Comparison of ENCODE assay signal across 8 mouse cellular contexts in the genomic region with DNA sequence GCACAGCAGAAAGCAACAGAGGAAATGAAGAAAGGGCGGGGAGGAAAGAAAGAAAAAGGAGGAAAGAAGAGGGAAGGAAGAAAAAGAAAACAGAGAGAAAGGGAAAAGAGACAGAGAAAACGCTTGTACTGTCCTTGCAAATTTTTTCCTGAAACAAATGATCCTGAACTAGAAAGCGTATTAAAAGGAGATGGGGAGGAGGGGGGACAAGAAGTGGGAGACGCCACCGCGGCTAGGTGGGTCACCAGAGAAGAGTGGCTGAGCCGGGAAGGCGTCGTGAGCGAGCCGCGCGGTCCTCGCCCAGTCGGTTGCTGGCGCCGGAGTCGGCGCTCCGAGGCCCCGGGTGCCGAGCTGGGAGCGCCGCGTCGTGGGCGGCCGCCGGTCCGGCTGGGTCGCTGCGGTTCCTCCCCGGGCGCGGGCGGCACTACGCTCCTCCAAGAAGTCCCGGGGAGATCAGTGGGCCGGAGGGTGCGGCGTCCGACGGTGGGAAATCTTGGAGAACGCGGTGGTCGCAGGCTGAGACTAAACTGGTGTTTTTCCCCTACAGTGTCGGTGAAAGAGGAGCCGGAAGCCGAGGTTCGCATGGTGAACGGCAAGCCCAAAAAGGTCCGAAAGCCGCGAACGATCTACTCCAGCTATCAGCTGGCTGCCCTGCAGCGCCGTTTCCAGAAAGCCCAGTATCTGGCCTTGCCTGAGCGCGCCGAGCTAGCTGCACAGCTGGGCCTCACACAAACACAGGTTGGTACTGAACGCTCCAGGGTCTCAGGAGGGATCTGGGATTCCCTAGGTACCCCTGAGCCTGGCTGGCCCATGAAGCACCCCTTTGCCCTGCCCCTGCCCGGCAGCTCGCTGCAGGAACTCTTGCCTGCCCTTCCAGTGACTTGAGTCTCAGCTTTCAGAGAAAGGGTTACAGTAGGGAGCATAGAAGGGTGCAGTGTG. TPM values are rescaled to one million over a fixed set of nuclear protein-coding genes. Genes with fewer than 3 reads are reported as not detected.
DNase-seq lines count a peak whose midpoint lies in the region; ATAC-seq and TF ChIP-seq lines count a peak whose summit lies in the region.

No protein-coding gene starts in this region.

- H3K27ac ChIP-seq in lung, embryonic 15.5 days: no peak overlapping the region
- no peak overlapping the region for H3K27ac ChIP-seq in forebrain, embryonic 15.5 days (replicated peaks)
- H3K27ac ChIP-seq in limb, embryonic 11.5 days (replicated peaks; ENCODE audit: low read depth, low read length): no peak overlapping the region
- no peak overlapping the region for H3K27ac ChIP-seq in olfactory bulb, adult 2 months (ENCODE audit: insufficient read depth, low read depth, low read length)

- H3K9ac ChIP-seq in lung, embryonic 15.5 days: no peak overlapping the region
- H3K9ac ChIP-seq in forebrain, embryonic 15.5 days (replicated peaks): no peak overlapping the region
- H3K9ac ChIP-seq in limb, embryonic 11.5 days (ENCODE audit: low read length): peak overlapping the region; percentile 22; the same call in 1 of the 2 replicates

- no peak for DNase-seq in lung, adult 18-20 months
- peak; percentile 58 for DNase-seq in limb, embryonic 11.5 days (ENCODE audit: low spot score)
- DNase-seq in gastrocnemius, adult 8-10 months (ENCODE audit: low spot score in 2 of 2): no peak
- DNase-seq in spleen, adult 12 weeks (ENCODE audit: low spot score): no peak

- H3K9me3 ChIP-seq in lung, embryonic 15.5 days: no peaks in the 10 kb centered on the region
- H3K9me3 ChIP-seq in forebrain, embryonic 15.5 days: no peaks in the 10 kb centered on the region
- H3K9me3 ChIP-seq in limb, embryonic 11.5 days (ENCODE audit: control insufficient read depth, low read length): no peaks in the 10 kb centered on the region

- no peak for ATAC-seq in lung, embryonic 15.5 days (ENCODE audit: borderline replicate concordance, extremely low read depth, low FRiP score, low TSS enrichment)
- no peak for ATAC-seq in forebrain, embryonic 15.5 days (replicated peaks)
- no peak for ATAC-seq in limb, embryonic 11.5 days (ENCODE audit: insufficient number of reproducible peaks, low FRiP score, low TSS enrichment, low read depth)
- ATAC-seq in erythroblast, adult 5-6 weeks (replicated peaks; ENCODE audit: low FRiP score, poor library complexity, severe bottlenecking): no peak

- H3K4me2 ChIP-seq in lung, embryonic 15.5 days: peak overlapping the region; percentile 90
- peak overlapping the region; percentile 78 for H3K4me2 ChIP-seq in forebrain, embryonic 15.5 days (replicated peaks)
- peak overlapping the region; percentile 48 for H3K4me2 ChIP-seq in limb, embryonic 11.5 days (ENCODE audit: low read depth, severe bottlenecking)

- TF ChIP-seq CTCF in olfactory bulb, adult 2 months (IDR thresholded peaks at IDR 0.05; ENCODE audit: insufficient read depth, low read depth, low read length): no peak

- H3K4me3 ChIP-seq in lung, embryonic 15.5 days: peak overlapping the region; percentile 41
- peak overlapping the region; percentile 24 for H3K4me3 ChIP-seq in forebrain, embryonic 15.5 days
- peak overlapping the region; percentile 42 for H3K4me3 ChIP-seq in limb, embryonic 11.5 days (ENCODE audit: low read depth, low read length)
- 0 out of 2 replicates have a peak overlapping the region, but pooled peaks have one; percentile 14 for H3K4me3 ChIP-seq in olfactory bulb, adult 2 months (ENCODE audit: insufficient read depth, low read depth, low read length)

- peaks cover 37% of the 10 kb centered on the region for H3K4me1 ChIP-seq in lung, embryonic 15.5 days
- peaks cover 27% of the 10 kb centered on the region for H3K4me1 ChIP-seq in forebrain, embryonic 15.5 days
- peaks cover 25% of the 10 kb centered on the region for H3K4me1 ChIP-seq in limb, embryonic 11.5 days (ENCODE audit: control insufficient read depth, insufficient read depth, low read length)
- peaks cover 21% of the 10 kb centered on the region for H3K4me1 ChIP-seq in olfactory bulb, adult 2 months (ENCODE audit: control insufficient read depth, insufficient read depth, low read length)

- no peaks in the 10 kb centered on the region for H3K36me3 ChIP-seq in lung, embryonic 15.5 days
- H3K36me3 ChIP-seq in forebrain, embryonic 15.5 days: no peaks in the 10 kb centered on the region
- no peaks in the 10 kb centered on the region for H3K36me3 ChIP-seq in limb, embryonic 11.5 days (ENCODE audit: control insufficient read depth, insufficient read depth, low read length)

- H3K27me3 ChIP-seq in lung, embryonic 15.5 days: peaks cover 79% of the 10 kb centered on the region
- peaks cover 88% of the 10 kb centered on the region for H3K27me3 ChIP-seq in forebrain, embryonic 15.5 days
- H3K27me3 ChIP-seq in limb, embryonic 11.5 days (ENCODE audit: control insufficient read depth, insufficient read depth, low read length): peaks cover 70% of the 10 kb centered on the region

- WGBS in lung, embryonic 15.5 days: 2% methylated on average over 63 of the region's 63 CpGs
- 1% methylated on average over 63 of the region's 63 CpGs for WGBS in forebrain, embryonic 15.5 days
- under 1% methylated on average over 63 of the region's 63 CpGs for WGBS in limb, embryonic 11.5 days
- WGBS in olfactory bulb, adult 2 months: 6% methylated on average over 63 of the region's 63 CpGs

- no peak for TF ChIP-seq POLR2A in olfactory bulb, adult 2 months (IDR thresholded peaks at IDR 0.05; ENCODE audit: insufficient read depth, low read depth, low read length)

RNA-seq across cellular contexts. Expression of a gene that starts 1.5 kb away (rescaled TPM):
- 0.23 and 0.50 TPM in 2 replicates for polyA plus RNA-seq in lung, embryonic 15.5 days (2015; fragmentation: Nextera tagmentation; extraction: Ambion mirVana)
- polyA plus RNA-seq in forebrain, embryonic 15.5 days (2015; fragmentation: Nextera tagmentation; extraction: Ambion mirVana): not detected in 2 replicates
- 5.4 and 6.7 TPM in 2 replicates for polyA plus RNA-seq in limb, embryonic 11.5 days (2014; fragmentation: Nextera tagmentation; extraction: Ambion mirVana)
- polyA plus RNA-seq in olfactory bulb, adult 2 months (2012; ENCODE audit: insufficient read depth, insufficient read length, low replicate concordance, missing spikeins): not detected in 2 replicates
- not detected for total RNA-seq in gastrocnemius, adult 8-10 months (2022)
- total RNA-seq in erythroblast, adult 5-6 weeks (2015; ENCODE audit: low replicate concordance): not detected in 2 replicates
- not detected in 2 replicates for total RNA-seq in erythroblast, adult 5-6 weeks (2017; ENCODE audit: low replicate concordance)

RNA-seq across cellular contexts. Expression of a gene that starts 24.6 kb away (rescaled TPM):
- 0.41 and 0.45 TPM in 2 replicates for polyA plus RNA-seq in lung, embryonic 15.5 days (2015; fragmentation: Nextera tagmentation; extraction: Ambion mirVana)
- polyA plus RNA-seq in forebrain, embryonic 15.5 days (2015; fragmentation: Nextera tagmentation; extraction: Ambion mirVana): not detected in 2 replicates
- polyA plus RNA-seq in limb, embryonic 11.5 days (2014; fragmentation: Nextera tagmentation; extraction: Ambion mirVana): 0.40 and 0.80 TPM in 2 replicates
- not detected in 2 replicates for polyA plus RNA-seq in olfactory bulb, adult 2 months (2012; ENCODE audit: insufficient read depth, insufficient read length, low replicate concordance, missing spikeins)
- total RNA-seq in gastrocnemius, adult 8-10 months (2022): not detected
- total RNA-seq in erythroblast, adult 5-6 weeks (2015; ENCODE audit: low replicate concordance): not detected in 2 replicates
- total RNA-seq in erythroblast, adult 5-6 weeks (2017; ENCODE audit: low replicate concordance): 0.70 TPM in 1 of 2 replicates, not detected in the other

RNA-seq across cellular contexts. Expression of a gene that starts 44.8 kb away (rescaled TPM):
- 27.0 and 27.3 TPM in 2 replicates for polyA plus RNA-seq in lung, embryonic 15.5 days (2015; fragmentation: Nextera tagmentation; extraction: Ambion mirVana)
- 5.9 and 6.9 TPM in 2 replicates for polyA plus RNA-seq in forebrain, embryonic 15.5 days (2015; fragmentation: Nextera tagmentation; extraction: Ambion mirVana)
- polyA plus RNA-seq in limb, embryonic 11.5 days (2014; fragmentation: Nextera tagmentation; extraction: Ambion mirVana): 5.7 and 6.8 TPM in 2 replicates
- not detected in 2 replicates for polyA plus RNA-seq in olfactory bulb, adult 2 months (2012; ENCODE audit: insufficient read depth, insufficient read length, low replicate concordance, missing spikeins)
- total RNA-seq in gastrocnemius, adult 8-10 months (2022): 1 to 10 TPM; 3.6 to 5.3 (median 4.1) TPM
- not detected in 2 replicates for total RNA-seq in erythroblast, adult 5-6 weeks (2015; ENCODE audit: low replicate concordance)
- not detected in 2 replicates for total RNA-seq in erythroblast, adult 5-6 weeks (2017; ENCODE audit: low replicate concordance)
